Mouse (Mus musculus) stomach, postnatal 0 days (tissue): Measurements from ENCODE around the gene Nos3.

Source experiments
- CTCF ChIP-seq: IDR thresholded peaks from 2 replicates; pipeline ENCODE4 v1.5.1; 2016; ENCODE audit warnings: antibody characterized with exemption, low read depth, mild to moderate bottlenecking, moderate library complexity
- EP300 ChIP-seq: optimal IDR thresholded peaks from 2 replicates; pipeline ENCODE3; 2016; ENCODE audit warnings: antibody characterized with exemption

DNA sequence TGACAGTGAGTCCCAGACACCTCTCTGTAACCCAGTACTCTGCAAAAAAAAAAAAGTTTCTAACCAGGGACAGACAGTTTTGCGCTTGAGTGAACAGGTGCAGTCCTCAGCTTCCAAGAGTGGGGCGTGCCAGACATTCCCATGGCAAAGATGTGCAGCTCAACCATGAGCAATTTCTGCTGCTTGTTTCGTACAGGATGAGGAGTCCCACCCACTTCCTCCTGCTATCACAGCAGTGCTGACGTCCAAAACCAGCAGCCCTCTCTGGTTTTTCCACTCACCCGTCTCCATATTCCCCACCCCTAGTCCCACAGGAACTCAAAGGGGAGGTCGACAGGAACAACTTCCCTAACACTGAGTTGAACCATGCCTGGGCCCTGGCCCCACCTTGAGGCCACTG, 19.8 kb downstream of the Nos3 start:
- no peak for TF ChIP-seq CTCF
- no peak for TF ChIP-seq EP300
